Mouse (Mus musculus) spleen, postnatal 36 days (tissue): ENCODE measurements around the gene Rdh16.
"Not testable (repeated sequence)": the region's sequence is repeated elsewhere in the genome, so short reads cannot be mapped to it uniquely, and the experiment has no call there.

Experiments
- DNase-seq, 2 experiments: peaks; one replicate each; pipeline ENCODE4 v3.0.0; 2022; ENCODE audit warnings: low spot score in 2 of 2, mixed read lengths in 1 of 2

Rdh16 gene

GRCm38 (mm10) chr10:127800891-127801290 is at the start of gene Rdh16:
Rdh16 (plus strand) TSS chr10:127801152.
- no peak for DNase-seq

- DNase-seq: no peak
Observed at GRCm38 (mm10) chr10:127751548-127751947, 49.4 kb upstream of the Rdh16 start, which contains the start of gene Gpr182. Gpr182 (minus strand) TSS chr10:127751732.

- DNase-seq: no peak
Observed at GRCm38 (mm10) chr10:127754566-127755166, 46.3 kb upstream of the Rdh16 start.

- no peak for DNase-seq
Observed at GRCm38 (mm10) chr10:127755246-127755645, 45.7 kb upstream of the Rdh16 start.

GRCm38 (mm10) chr10:127755770-127756468 is 45.0 kb upstream of the Rdh16 start:
- no peak for DNase-seq

GRCm38 (mm10) chr10:127759181-127760110 is 41.5 kb upstream of the Rdh16 start, which contains the start of the genes Rdh1 and Rdh16f1:
Rdh1 (plus strand) TSS chr10:127759721.
Rdh16f1 (plus strand) TSS chr10:127759787.
- DNase-seq: no peak

DNA sequence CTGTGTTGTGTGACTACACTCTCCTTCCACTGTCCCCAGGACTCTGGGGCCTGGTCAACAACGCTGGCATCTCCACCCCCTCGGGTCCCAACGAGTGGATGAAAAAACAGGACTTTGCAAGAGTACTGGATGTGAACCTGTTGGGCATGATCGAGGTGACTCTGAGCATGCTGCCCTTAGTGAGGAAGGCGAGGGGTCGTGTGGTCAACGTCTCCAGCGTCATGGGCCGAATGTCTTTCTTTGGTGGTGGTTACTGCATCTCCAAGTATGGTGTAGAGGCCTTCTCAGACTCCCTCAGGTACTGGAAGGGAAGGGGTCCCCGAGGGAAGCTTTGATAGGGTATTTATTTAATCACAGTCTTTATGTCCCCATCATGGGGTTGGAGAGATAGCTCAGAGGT is 38.0 kb upstream of the Rdh16 start:
- not testable (repeated sequence) for DNase-seq

GRCm38 (mm10) chr10:127763914-127764680 is 36.9 kb upstream of the Rdh16 start:
- DNase-seq: no peak

DNA sequence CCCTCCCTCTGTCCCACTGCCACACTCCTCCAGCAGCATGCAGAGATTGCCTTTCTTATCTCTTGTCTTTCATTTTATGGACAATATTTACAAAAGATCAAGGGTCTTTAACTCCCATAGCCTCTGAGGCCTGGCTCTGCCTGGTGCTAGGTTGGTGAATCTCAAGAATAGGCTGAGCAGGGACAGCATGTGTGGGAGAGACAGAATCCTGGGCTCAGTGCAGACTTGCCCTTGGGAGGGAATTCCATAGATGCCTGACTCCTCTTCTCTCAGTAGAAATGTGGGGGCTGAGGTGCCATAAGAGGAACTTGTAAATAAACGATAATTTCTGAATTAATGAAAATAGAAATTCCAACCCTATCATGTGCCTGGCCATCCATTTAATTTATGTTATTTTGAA is 34.4 kb upstream of the Rdh16 start:
- DNase-seq: no peak

DNA sequence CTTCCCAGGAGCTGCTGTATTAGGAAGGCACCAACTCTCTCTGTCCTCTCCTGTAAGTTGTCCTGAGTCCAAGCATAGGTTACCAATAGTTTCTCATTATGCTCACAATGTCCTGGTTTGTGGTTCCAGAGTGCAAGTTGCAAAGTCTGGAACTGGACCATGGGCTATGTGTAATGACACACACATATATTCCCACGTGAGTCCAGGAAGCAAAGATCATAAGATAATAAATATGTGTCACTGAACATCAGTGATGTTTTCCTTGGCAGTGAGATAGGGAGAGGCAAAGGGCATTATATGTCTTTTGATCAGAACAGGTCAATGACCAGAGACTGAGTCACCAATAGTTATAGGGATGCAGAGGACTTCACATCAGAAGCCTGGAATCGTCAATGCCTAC is 24.9 kb upstream of the Rdh16 start, which contains the start of gene Rdh9:
Gene Rdh9 (plus strand): TSS at position 376 of the 400 bp plus-strand sequence.
- DNase-seq: no peak

DNA sequence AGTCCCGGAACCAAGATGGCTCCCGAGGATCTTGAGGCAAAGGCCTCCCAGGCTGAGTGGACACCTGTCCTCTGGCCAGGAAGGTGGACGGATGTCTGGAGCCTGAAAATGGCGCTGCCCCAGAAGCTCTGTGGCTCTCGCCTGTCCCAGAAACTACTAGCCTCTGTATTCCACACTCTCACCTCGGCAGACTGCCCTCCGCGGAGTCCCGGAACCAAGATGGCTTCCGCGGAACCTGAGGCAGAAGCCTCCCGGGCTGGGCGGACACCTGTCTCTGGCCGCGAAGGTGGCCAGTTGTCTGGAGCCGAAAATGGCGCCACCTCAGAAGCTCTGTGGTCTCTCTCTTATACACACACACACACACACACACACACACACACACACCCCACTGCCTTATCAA is 18.6 kb upstream of the Rdh16 start:
- DNase-seq: not testable (repeated sequence)

DNA sequence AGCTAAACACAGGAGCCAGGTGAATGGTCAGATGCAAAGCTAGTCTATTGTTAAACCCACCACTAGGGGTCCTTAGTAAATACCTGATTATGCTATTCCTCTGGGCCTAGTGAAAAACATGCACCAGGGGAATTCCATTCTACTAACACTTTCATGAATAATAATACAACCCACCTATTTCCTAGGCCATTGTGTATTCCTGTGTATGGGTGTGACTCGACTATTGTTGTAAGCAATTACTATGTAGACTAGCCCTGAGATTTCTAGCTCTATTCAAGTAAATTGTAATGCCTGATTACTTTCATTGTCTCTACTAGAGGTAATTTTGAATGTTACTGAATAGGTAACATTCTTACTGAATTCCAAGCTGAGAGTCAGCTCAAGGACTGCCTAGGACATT is 15.5 kb upstream of the Rdh16 start:
- not testable (repeated sequence) for DNase-seq

DNA sequence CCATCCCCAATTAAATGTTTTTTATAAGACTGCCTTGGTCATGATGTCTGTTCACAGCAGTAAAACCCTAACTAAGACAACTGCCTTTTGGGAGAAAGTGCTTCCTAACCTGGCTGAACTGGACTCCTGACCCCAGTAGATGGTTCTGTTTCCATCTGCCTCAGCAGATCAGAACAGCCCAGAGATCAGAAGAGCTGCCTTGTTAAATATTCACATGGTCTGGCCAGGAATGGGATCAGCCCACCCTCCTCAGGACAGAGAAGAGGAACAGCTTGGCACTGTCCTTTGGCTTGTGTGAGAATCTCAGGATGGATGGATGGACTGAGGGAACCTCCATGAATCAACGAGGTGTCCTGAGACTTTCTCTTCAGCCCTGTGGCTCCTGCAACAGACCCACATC is 1.7 kb upstream of the Rdh16 start:
- DNase-seq: no peak

- DNase-seq: no peak
Observed at GRCm38 (mm10) chr10:127801612-127802011, 660 bp downstream of the Rdh16 start.

GRCm38 (mm10) chr10:127802236-127802635 is 1.3 kb downstream of the Rdh16 start:
- no peak for DNase-seq

- no peak for DNase-seq
Observed at GRCm38 (mm10) chr10:127804416-127804815, 3.5 kb downstream of the Rdh16 start.

- no peak for DNase-seq
Observed at GRCm38 (mm10) chr10:127815888-127816287, 14.9 kb downstream of the Rdh16 start.

DNA sequence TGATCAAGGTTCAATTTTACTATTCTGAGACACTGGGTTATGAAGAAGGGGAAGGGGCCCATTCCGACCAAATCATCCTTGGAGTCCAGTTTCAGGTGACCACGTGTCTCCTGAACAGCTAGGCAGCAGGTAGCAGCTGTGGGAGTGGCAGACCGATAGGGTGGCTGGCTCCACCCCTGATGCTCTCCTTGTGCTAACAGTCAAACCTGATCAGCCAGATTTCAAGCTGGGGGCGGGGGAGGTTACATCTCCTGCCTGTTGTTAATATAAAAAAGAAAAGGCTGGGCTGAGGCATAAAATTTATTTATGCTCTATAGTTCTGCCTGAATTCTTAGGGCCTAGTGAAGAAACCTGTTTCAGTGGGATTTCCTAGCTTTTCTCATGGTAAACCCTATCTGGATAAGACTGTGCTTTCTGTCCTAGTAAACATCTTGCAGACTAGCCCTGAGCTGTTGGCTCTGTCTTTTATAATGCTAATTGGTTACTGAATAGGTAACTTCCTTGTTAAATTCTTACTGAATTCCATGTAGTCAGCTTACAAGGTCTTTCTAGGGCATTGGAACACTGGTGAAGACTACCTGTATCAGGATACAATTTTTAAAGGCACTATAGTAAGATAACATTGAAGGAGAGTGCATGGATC is 16.4 kb downstream of the Rdh16 start:
- DNase-seq: not testable (repeated sequence)

- DNase-seq: not testable (repeated sequence)
Observed at GRCm38 (mm10) chr10:127821806-127822205, 20.9 kb downstream of the Rdh16 start.

DNA sequence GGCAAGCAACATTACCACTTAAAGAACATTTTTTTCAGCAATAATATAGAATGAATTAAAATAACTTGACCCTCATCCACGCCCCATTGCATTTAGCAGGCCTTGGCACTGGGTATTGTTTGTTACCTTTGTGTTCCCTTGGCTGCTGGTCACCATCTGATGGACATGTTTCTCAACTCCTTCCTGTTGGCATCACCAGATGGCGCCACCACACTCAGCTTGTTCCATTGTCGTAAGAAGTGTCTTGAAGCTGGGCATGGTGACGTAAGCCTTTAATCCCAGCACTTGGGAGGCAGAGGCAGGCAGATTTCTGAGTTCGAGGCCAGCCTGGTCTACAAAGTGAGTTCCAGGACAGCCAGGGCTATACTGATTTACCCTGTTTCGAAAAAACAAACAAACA is 24.4 kb downstream of the Rdh16 start:
- no peak for DNase-seq

GRCm38 (mm10) chr10:127829121-127829520 is 28.2 kb downstream of the Rdh16 start:
- no peak for DNase-seq
